Mouse (Mus musculus) spleen, postnatal 4 days (tissue): ENCODE results near the gene Rars.
"Not testable (repeated sequence)": the region's sequence is repeated elsewhere in the genome, so short reads cannot be mapped to it uniquely, and the experiment has no call there.

Experiments
- DNase-seq, 2 experiments: peaks; one replicate each; pipeline ENCODE4 v3.0.0; 2022; ENCODE audit warnings: low spot score in 2 of 2

Rars gene

GRCm38 (mm10) chr11:35834022-35834760 lies at the start of gene Rars:
Gene Rars (minus strand): TSS chr11:35834506.
- DNase-seq = peak; percentile 91 to 97

- DNase-seq = no peak
These were observed 48.5 kb upstream of the Rars start for GRCm38 (mm10) chr11:35882777-35883176.

GRCm38 (mm10) chr11:35878559-35878897 lies 44.2 kb upstream of the Rars start:
- no peak for DNase-seq

- no peak for DNase-seq
These were observed 43.6 kb upstream of the Rars start for GRCm38 (mm10) chr11:35877651-35878558.

GRCm38 (mm10) chr11:35873624-35874244 lies 39.4 kb upstream of the Rars start:
- DNase-seq = no peak

- DNase-seq = no peak
These were observed 36.7 kb upstream of the Rars start for GRCm38 (mm10) chr11:35870961-35871360.

GRCm38 (mm10) chr11:35866140-35866539 lies 31.8 kb upstream of the Rars start:
- no peak for DNase-seq

- no peak for DNase-seq
These were observed 30.8 kb upstream of the Rars start for GRCm38 (mm10) chr11:35864981-35865604.

GRCm38 (mm10) chr11:35863653-35864052 lies 29.3 kb upstream of the Rars start:
- DNase-seq = no peak

- DNase-seq = no peak
These were observed 23.2 kb upstream of the Rars start for GRCm38 (mm10) chr11:35857395-35858067.

- DNase-seq = no peak
These were observed 22.2 kb upstream of the Rars start for GRCm38 (mm10) chr11:35856359-35857040.

GRCm38 (mm10) chr11:35855567-35855966 lies 21.3 kb upstream of the Rars start:
- DNase-seq = no peak

GRCm38 (mm10) chr11:35854941-35855340 lies 20.6 kb upstream of the Rars start:
- DNase-seq = no peak

- DNase-seq = no peak
These were observed 19.3 kb upstream of the Rars start for GRCm38 (mm10) chr11:35853651-35854050.

- DNase-seq = peak in 1 of 2 experiments; percentile 37
These were observed 18.4 kb upstream of the Rars start for GRCm38 (mm10) chr11:35852731-35853130.

GRCm38 (mm10) chr11:35844299-35844698 lies 10.0 kb upstream of the Rars start:
- no peak for DNase-seq

- DNase-seq = not testable (repeated sequence)
These were observed 8.3 kb upstream of the Rars start for GRCm38 (mm10) chr11:35842560-35842959.

- DNase-seq = no peak
These were observed 7.5 kb upstream of the Rars start for GRCm38 (mm10) chr11:35841738-35842325.

- DNase-seq = not testable (repeated sequence)
These were observed 6.5 kb upstream of the Rars start for GRCm38 (mm10) chr11:35840806-35841205.

GRCm38 (mm10) chr11:35840282-35840681 lies 6.0 kb upstream of the Rars start:
- peak in 1 of 2 experiments; percentile 67 for DNase-seq
